Mouse (Mus musculus): ENCODE results near the gene Fbxl5. TPM values are rescaled to one million over a fixed set of nuclear protein-coding genes. Genes with fewer than 3 reads are reported as not detected.

Fbxl5 gene
- polyA plus RNA-seq (2015; fragmentation: Nextera tagmentation; extraction: Ambion mirVana): 65.0 and 71.7 TPM in 2 replicates

DNA sequence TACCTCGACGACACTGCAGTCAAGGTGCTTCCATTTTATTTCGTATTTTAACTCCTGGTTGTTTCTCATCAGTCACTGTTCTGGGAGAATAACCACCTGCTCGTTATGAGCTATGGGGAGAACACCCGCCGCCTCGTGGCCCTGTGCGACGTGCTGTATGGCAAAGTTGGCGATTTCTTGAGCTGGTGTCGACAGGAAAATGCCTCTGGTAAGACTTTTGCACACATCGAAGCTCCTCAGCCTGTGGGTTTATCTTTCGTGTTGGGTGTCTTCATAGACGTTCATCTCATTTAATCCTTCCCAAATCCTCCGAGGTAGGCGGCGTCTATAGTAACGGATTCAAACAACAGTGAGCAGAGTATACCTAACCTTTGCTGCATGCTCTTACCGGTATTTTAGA lies at the start of gene Fbxl5:
Fbxl5 (minus strand) TSS at position 101 of the 400 bp plus-strand sequence.
- no peak for ATAC-seq (ENCODE audit: low read depth)
- Histone ChIP-seq H3K4me3 (no peak within 1 kb of the TSS), H3K9me3 (no peaks in the 10 kb centered on the region)

GRCm38 (mm10) chr5:43868711-43869600 lies 47.5 kb upstream of the Fbxl5 start:
- Histone ChIP-seq H3K27ac (replicated peaks) (no peak overlapping the region), H3K4me1 (replicated peaks) (peaks cover 10% of the 10 kb centered on the region), H3K9me3 (no peaks in the 10 kb centered on the region), H3K4me3 (peak overlapping the region; percentile 36), H3K36me3 (no peaks in the 10 kb centered on the region), H3K9ac (peak overlapping the region; percentile 63), H3K27me3 (no peaks in the 10 kb centered on the region), H3K4me2 (peak overlapping the region; percentile 70)
- ATAC-seq (ENCODE audit: low read depth): peak; percentile 53; the same call in 1 of the 2 replicates
- 5% methylated on average over 28 of the region's 28 CpGs for WGBS

More for the DNA sequence above, at the start of gene Fbxl5:
- H3K36me3 ChIP-seq: no peaks in the 10 kb centered on the region
- no peak within 1 kb of the TSS for H3K4me2 ChIP-seq
- no peaks in the 10 kb centered on the region for H3K27me3 ChIP-seq
- no peaks in the 10 kb centered on the region for H3K4me1 ChIP-seq (replicated peaks)
- no peak within 1 kb of the TSS for H3K27ac ChIP-seq (replicated peaks)
- no peak within 1 kb of the TSS for H3K9ac ChIP-seq
- 87% methylated on average over 19 of the region's 19 CpGs for WGBS

- Histone ChIP-seq H3K27me3 (no peaks in the 10 kb centered on the region), H3K36me3 (no peaks in the 10 kb centered on the region), H3K4me3 (peak within 1 kb of the TSS; percentile 36), H3K4me1 (replicated peaks) (peaks cover 10% of the 10 kb centered on the region), H3K9me3 (no peaks in the 10 kb centered on the region), H3K4me2 (peak within 1 kb of the TSS; percentile 70), H3K9ac (peak within 1 kb of the TSS; percentile 63), H3K27ac (replicated peaks) (no peak within 1 kb of the TSS)
- no peak for ATAC-seq (ENCODE audit: low read depth)
These were observed 46.8 kb upstream of the Fbxl5 start, which contains the start of gene Cd38 for GRCm38 (mm10) chr5:43868253-43868652. Gene Cd38, plus strand, starts transcription at chr5:43868553.

DNA sequence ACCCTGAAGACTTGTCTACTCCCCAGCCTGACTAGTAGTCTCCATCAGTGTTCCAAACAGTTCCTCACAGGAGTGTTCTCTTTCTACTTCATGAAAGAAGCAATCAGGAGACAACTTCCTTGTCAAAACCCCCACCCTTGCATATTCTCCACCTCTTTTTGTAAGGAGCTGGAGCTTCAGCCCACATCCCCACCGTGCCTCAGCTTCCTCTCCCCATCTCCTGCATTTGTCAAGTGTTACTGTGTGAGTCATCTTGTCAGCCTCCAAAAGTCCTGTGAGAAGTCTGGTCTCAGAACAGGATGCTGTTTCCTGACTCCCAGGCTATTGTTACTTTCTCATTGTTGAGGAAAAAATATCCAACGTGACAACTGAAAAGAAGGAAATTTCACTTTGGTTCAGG lies 43.9 kb upstream of the Fbxl5 start:
- no peak overlapping the region for H3K4me2 ChIP-seq
- no peak overlapping the region for H3K9ac ChIP-seq
- H3K9me3 ChIP-seq: no peaks in the 10 kb centered on the region
- H3K27ac ChIP-seq (replicated peaks): no peak overlapping the region
- H3K36me3 ChIP-seq: no peaks in the 10 kb centered on the region
- WGBS: 84% methylated on average over 2 of the region's 2 CpGs
- H3K4me1 ChIP-seq (replicated peaks): peaks cover 10% of the 10 kb centered on the region
- no peak for ATAC-seq (ENCODE audit: low read depth)
- no peak overlapping the region for H3K4me3 ChIP-seq
- no peaks in the 10 kb centered on the region for H3K27me3 ChIP-seq

- WGBS: 79% methylated on average over 6 of the region's 6 CpGs
These were observed 42.2 kb upstream of the Fbxl5 start for GRCm38 (mm10) chr5:43863642-43864041.

DNA sequence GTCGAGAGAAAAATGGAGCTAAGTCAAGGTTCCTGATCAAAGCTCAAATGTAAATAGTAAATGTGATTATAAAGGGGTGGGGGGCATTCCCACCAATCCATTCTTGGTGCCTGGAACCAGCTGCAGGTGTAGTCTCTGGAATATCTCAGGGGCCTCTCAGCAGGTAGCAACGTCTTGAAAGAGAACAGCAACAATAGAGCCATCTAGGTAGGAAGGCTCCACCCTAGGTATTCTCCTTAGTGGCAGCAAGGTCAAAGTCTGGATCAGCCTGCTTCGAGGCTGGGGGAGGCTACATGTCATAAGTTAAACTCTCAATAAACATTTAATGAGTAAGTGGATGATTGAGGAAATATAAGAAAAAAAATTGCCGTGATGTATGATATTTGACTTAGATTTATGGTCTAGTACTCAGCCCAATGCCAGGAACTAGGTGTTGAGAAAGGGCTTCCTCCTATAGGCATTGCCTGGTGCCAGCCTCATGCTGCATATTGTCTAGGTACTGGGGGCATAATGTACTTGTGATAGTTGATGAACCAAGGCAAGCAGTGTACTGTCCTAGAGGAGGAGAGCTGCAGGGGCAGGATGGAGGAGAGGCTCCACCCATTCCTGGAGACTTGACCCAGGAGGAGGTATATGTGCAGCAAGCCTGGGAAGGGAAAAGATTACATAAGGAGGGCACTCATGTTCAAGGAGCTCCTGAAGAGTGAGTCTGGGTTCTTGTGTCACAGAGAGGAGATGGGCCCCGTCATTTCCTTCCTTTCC lies 39.4 kb upstream of the Fbxl5 start:
- H3K4me2 ChIP-seq: no peak overlapping the region
- H3K4me3 ChIP-seq: no peak overlapping the region
- no peaks in the 10 kb centered on the region for H3K36me3 ChIP-seq
- no peak for ATAC-seq (ENCODE audit: low read depth)
- no peak overlapping the region for H3K27ac ChIP-seq (replicated peaks)
- H3K27me3 ChIP-seq: no peaks in the 10 kb centered on the region
- H3K9me3 ChIP-seq: no peaks in the 10 kb centered on the region
- WGBS: 75% methylated on average over 5 of the region's 5 CpGs
- no peak overlapping the region for H3K9ac ChIP-seq
- H3K4me1 ChIP-seq (replicated peaks): no peaks in the 10 kb centered on the region

More at GRCm38 (mm10) chr5:43863642-43864041, 42.2 kb upstream of the Fbxl5 start:
- H3K9me3 ChIP-seq: no peaks in the 10 kb centered on the region
- H3K27me3 ChIP-seq: no peaks in the 10 kb centered on the region
- H3K36me3 ChIP-seq: no peaks in the 10 kb centered on the region
- peaks cover under 1% of the 10 kb centered on the region for H3K4me1 ChIP-seq (replicated peaks)
- H3K4me3 ChIP-seq: no peak overlapping the region
- H3K4me2 ChIP-seq: no peak overlapping the region
- H3K27ac ChIP-seq (replicated peaks): no peak overlapping the region
- no peak for ATAC-seq (ENCODE audit: low read depth)
- H3K9ac ChIP-seq: no peak overlapping the region

- Histone ChIP-seq H3K9me3 (no peaks in the 10 kb centered on the region), H3K27ac (replicated peaks) (no peak overlapping the region), H3K4me1 (replicated peaks) (no peaks in the 10 kb centered on the region), H3K36me3 (no peaks in the 10 kb centered on the region), H3K27me3 (no peaks in the 10 kb centered on the region), H3K4me3 (no peak overlapping the region), H3K9ac (no peak overlapping the region), H3K4me2 (no peak overlapping the region)
- 91% methylated on average over 5 of the region's 5 CpGs for WGBS
- ATAC-seq (ENCODE audit: low read depth): no peak
These were observed 38.7 kb upstream of the Fbxl5 start for GRCm38 (mm10) chr5:43860096-43860495.

DNA sequence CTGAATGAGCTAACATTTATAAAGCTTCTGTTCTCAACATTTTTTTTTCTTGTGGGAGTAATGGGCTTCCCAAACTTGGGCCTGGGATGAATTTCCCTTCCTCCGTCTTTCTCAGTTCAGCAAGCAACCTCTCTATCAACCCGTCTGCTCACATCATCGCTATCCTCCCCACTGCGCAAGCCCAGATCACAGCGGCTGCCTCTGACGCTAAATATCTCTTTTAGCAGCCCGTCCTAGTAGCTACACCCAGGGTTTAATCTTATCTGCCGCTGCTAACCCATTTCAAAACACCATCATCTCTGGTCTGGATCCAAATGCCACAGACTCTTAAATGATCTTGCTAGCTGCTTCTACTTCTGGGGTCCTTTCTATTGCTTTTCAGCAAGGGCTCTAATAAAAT lies 38.2 kb upstream of the Fbxl5 start:
- WGBS: 94% methylated on average over 8 of the region's 8 CpGs
- no peak overlapping the region for H3K4me3 ChIP-seq
- no peak for ATAC-seq (ENCODE audit: low read depth)

DNA sequence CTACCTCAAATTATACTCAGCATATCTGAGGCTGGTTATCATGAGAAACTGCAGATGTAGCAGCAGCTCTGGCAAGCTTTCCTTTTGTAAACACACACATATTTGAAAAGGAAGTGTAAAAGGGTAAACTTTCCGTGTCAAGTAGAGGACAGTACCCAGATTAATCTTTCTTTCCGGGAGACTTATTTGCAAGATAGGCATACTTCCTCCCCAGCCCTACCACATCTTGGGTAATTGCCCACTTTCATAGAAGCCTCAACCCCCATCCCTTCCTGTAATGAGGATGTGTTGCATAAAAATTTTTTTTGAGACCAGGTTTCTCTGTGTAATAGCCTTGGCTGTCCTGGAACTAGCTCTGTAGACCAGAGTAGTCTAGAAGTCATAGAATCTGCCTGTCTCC lies 34.3 kb upstream of the Fbxl5 start:
- WGBS: 75% methylated on average over 2 of the region's 2 CpGs
- ATAC-seq (ENCODE audit: low read depth): no peak
- no peak overlapping the region for H3K9ac ChIP-seq

More for the DNA sequence above, 38.2 kb upstream of the Fbxl5 start:
- Histone ChIP-seq H3K9me3 (no peaks in the 10 kb centered on the region), H3K4me1 (replicated peaks) (no peaks in the 10 kb centered on the region), H3K4me2 (no peak overlapping the region), H3K27me3 (no peaks in the 10 kb centered on the region), H3K9ac (no peak overlapping the region), H3K36me3 (no peaks in the 10 kb centered on the region), H3K27ac (replicated peaks) (no peak overlapping the region)

DNA sequence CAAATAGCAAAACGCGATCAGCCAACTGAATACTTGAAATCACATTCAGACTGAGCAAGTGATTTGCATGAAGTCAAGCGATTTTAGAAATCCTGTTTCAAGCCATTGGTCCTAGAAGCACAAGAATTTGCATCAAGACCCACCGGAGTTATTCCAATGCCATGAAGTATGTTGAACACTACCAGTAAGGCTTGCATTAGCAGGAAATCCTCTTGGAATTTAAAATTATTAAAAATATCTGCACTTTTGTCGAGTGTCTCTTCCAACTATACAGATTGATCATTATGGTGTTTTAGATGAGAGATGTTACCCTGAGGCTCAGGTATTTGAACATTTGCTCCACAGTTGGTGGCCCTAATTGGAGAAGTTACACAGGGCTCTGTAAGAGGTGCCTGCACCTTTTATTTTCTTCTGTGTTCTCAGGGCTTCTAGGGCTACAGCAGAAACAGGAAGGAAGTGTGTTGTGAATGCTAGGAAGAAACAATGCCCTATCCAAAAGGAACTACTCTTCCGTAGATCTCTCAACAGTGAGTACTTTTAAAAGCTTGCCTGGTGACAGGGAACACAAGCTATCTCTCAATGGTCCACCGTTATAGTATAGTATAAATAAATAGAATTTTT lies 32.5 kb upstream of the Fbxl5 start:
- H3K4me3 ChIP-seq: no peak overlapping the region
- H3K9ac ChIP-seq: no peak overlapping the region
- H3K36me3 ChIP-seq: no peaks in the 10 kb centered on the region
- H3K4me1 ChIP-seq (replicated peaks): no peaks in the 10 kb centered on the region
- 86% methylated on average over 7 of the region's 7 CpGs for WGBS
- no peak for ATAC-seq (ENCODE audit: low read depth)
- H3K27ac ChIP-seq (replicated peaks): no peak overlapping the region
- H3K4me2 ChIP-seq: no peak overlapping the region
- no peaks in the 10 kb centered on the region for H3K27me3 ChIP-seq
- no peaks in the 10 kb centered on the region for H3K9me3 ChIP-seq

More for the DNA sequence above, 34.3 kb upstream of the Fbxl5 start:
- Histone ChIP-seq H3K4me1 (replicated peaks) (no peaks in the 10 kb centered on the region), H3K4me3 (no peak overlapping the region), H3K27me3 (no peaks in the 10 kb centered on the region), H3K4me2 (no peak overlapping the region), H3K27ac (replicated peaks) (no peak overlapping the region), H3K36me3 (no peaks in the 10 kb centered on the region), H3K9me3 (no peaks in the 10 kb centered on the region)

DNA sequence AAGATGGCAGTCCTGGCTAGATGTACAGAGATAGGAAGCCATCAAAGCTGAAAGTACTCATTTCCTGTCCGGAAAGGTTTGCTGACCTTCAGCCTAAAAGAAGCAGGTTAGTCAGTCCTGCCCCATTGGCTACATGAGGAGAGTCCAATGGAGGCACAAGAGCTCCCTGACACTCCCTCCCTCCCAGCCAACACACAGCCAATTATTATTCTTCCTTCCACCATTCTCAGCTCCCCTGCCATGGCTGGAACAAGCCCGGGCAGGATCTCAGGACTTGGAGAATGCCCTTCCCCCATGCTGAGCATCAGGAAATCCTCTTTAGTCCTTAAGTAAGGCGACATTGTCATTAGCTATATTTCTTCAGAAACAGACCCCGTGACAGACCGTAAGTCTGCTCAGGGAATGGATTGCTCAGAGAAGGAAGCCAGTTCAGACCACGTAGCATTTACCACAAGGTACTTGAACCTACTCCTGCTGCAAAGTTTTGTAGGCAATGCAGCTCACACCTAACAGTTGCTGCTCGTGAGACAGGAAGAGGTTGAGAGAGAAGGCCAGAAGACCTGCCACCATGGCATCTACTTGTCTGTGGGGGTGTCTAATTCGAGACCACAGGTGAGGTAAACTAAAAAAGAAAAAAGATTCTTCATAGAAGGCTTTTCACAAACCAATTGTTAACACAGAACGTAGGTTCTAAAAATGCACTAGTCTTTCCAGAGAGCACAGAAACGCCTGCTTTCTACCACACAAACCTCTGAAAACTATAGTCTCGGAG lies 31.8 kb upstream of the Fbxl5 start:
- no peaks in the 10 kb centered on the region for H3K4me1 ChIP-seq (replicated peaks)
- H3K36me3 ChIP-seq: no peaks in the 10 kb centered on the region
- no peaks in the 10 kb centered on the region for H3K9me3 ChIP-seq
- H3K9ac ChIP-seq: no peak overlapping the region
- 0 out of 2 replicates have a peak overlapping the region, but pooled peaks have one; percentile 6 for H3K27ac ChIP-seq (replicated peaks)
- no peak overlapping the region for H3K4me2 ChIP-seq
- no peak overlapping the region for H3K4me3 ChIP-seq
- 80% methylated on average over 11 of the region's 11 CpGs for WGBS
- H3K27me3 ChIP-seq: no peaks in the 10 kb centered on the region
- no peak for ATAC-seq (ENCODE audit: low read depth)

All from neural tube, embryonic 13.5 days (tissue).